Mouse (Mus musculus) pancreas, adult 10 weeks (tissue): Measurements from ENCODE around the gene Rbm14. TPM values are rescaled to one million over a fixed set of nuclear protein-coding genes. Genes with fewer than 3 reads are reported as not detected.

Experiments used
- polyA plus RNA-seq: library from polyadenylated mRNA; stranded (reverse); fragments of 350-450 nt; fragmentation: Illumina TruSeq; extraction: RNeasy Lipid Tissue Mini Kit (QIAGEN cat#74804); gene quantifications from one replicate; pipeline ENCODE4 v1.2.3, GENCODE M21; 2015; ENCODE audit warnings: low read depth, low replicate concordance; ENCODE audit not compliant: insufficient read depth

Rbm14 gene
- polyA plus RNA-seq = 5.8 TPM

GRCm38 (mm10) chr19:4811063-4811908 is at the start of gene Rbm14, which contains the start of gene Gm21992:
Gene Rbm14 (minus strand): TSS chr19:4811634.
Gene Gm21992 (minus strand): TSS chr19:4811612.

GRCm38 (mm10) chr19:4854552-4855469 is 43.4 kb upstream of the Rbm14 start, which contains the start of gene Ctsf:
Gene Ctsf (plus strand): TSS chr19:4855130.

GRCm38 (mm10) chr19:4839149-4839548 is 27.7 kb upstream of the Rbm14 start, which contains the start of the genes Ccs and Ccdc87:
Gene Ccs (minus strand): TSS chr19:4839332.
Gene Ccdc87 (plus strand): TSS chr19:4839366.

GRCm38 (mm10) chr19:4793831-4794422 is 17.5 kb downstream of the Rbm14 start, which contains the start of gene Rbm4:
Gene Rbm4 (minus strand): TSS chr19:4793901.

GRCm38 (mm10) chr19:4756193-4756911 is 55.1 kb downstream of the Rbm14 start, which contains the start of gene Rbm4b:
Gene Rbm4b (plus strand): TSS chr19:4756497.

Other genes with a start within 250 kb of the Rbm14 start
- 2.9 TPM for gene Lrfn4, start 196.0 kb downstream of the Rbm14 start, polyA plus RNA-seq
- gene Rce1, start 186.0 kb downstream of the Rbm14 start, polyA plus RNA-seq = 9.0 TPM
- gene Gm960, start 113.0 kb downstream of the Rbm14 start, polyA plus RNA-seq = not detected
- 1.9 TPM for gene Sptbn2, start 100.5 kb downstream of the Rbm14 start, polyA plus RNA-seq
- gene Rbm4b, start 55.1 kb downstream of the Rbm14 start, polyA plus RNA-seq = 4.6 TPM
- 7.2 TPM for gene Rbm4, start 17.7 kb downstream of the Rbm14 start, polyA plus RNA-seq
- 13.6 TPM for gene Gm21992, start within 50 bp of the Rbm14 start, polyA plus RNA-seq
- 30.0 TPM for gene Ccs, start 27.7 kb upstream of the Rbm14 start, polyA plus RNA-seq
- gene Ccdc87, start 27.7 kb upstream of the Rbm14 start, polyA plus RNA-seq = not detected
- gene Ctsf, start 43.5 kb upstream of the Rbm14 start, polyA plus RNA-seq = 21.8 TPM
- gene Actn3, start 66.3 kb upstream of the Rbm14 start, polyA plus RNA-seq = not detected
- gene Zdhhc24, start 67.0 kb upstream of the Rbm14 start, polyA plus RNA-seq = 1.8 TPM
- gene Bbs1, start 95.0 kb upstream of the Rbm14 start, polyA plus RNA-seq = 1.2 TPM
- gene Dpp3, start 116.7 kb upstream of the Rbm14 start, polyA plus RNA-seq = 16.6 TPM
- gene Peli3, start 131.5 kb upstream of the Rbm14 start, polyA plus RNA-seq = 0.83 TPM
- 13.0 TPM for gene Mrpl11, start 150.5 kb upstream of the Rbm14 start, polyA plus RNA-seq
- gene Npas4, start 178.7 kb upstream of the Rbm14 start, polyA plus RNA-seq = 0.54 TPM
- 1.0 TPM for gene Slc29a2, start 212.2 kb upstream of the Rbm14 start, polyA plus RNA-seq
- 0.83 TPM for gene B4gat1, start 227.2 kb upstream of the Rbm14 start, polyA plus RNA-seq
- 3.4 TPM for gene AC124502.3, start 227.3 kb upstream of the Rbm14 start, polyA plus RNA-seq
- 5.6 TPM for gene Brms1, start 229.7 kb upstream of the Rbm14 start, polyA plus RNA-seq
- gene Rin1, start 238.8 kb upstream of the Rbm14 start, polyA plus RNA-seq = 2.4 TPM